Mouse (Mus musculus) skeletal muscle tissue, adult 2 months (tissue): Measurements from ENCODE around the gene Hipk3.

Experiments used
- DNase-seq: peaks from one replicate; pipeline ENCODE4 v3.0.0-alpha.2; 2012; ENCODE audit warnings: low read depth, low spot score

Hipk3 gene

GRCm38 (mm10) chr2:104493951-104494800 is at the start of gene Hipk3:
Hipk3 (minus strand) TSS chr2:104494446.
- DNase-seq = peak; percentile 82

GRCm38 (mm10) chr2:104540286-104540685 is 46.0 kb upstream of the Hipk3 start:
- no peak for DNase-seq

- DNase-seq = no peak
Measured at GRCm38 (mm10) chr2:104534751-104535150, 40.5 kb upstream of the Hipk3 start.

GRCm38 (mm10) chr2:104532548-104532947 is 38.3 kb upstream of the Hipk3 start:
- DNase-seq = no peak

GRCm38 (mm10) chr2:104526559-104526958 is 32.3 kb upstream of the Hipk3 start:
- DNase-seq = no peak

GRCm38 (mm10) chr2:104525506-104525905 is 31.3 kb upstream of the Hipk3 start:
- DNase-seq = no peak

GRCm38 (mm10) chr2:104511622-104512021 is 17.4 kb upstream of the Hipk3 start:
- DNase-seq = no peak

- DNase-seq = no peak
Measured at GRCm38 (mm10) chr2:104502388-104502787, 8.1 kb upstream of the Hipk3 start.

- DNase-seq = no peak
Measured at GRCm38 (mm10) chr2:104501091-104501490, 6.8 kb upstream of the Hipk3 start.

- DNase-seq = no peak
Measured at GRCm38 (mm10) chr2:104497771-104498170, 3.5 kb upstream of the Hipk3 start.

- DNase-seq = no peak
Measured at GRCm38 (mm10) chr2:104497231-104497630, 3.0 kb upstream of the Hipk3 start.

GRCm38 (mm10) chr2:104496206-104496605 is 2.0 kb upstream of the Hipk3 start:
- no peak for DNase-seq

- DNase-seq = no peak
Measured at GRCm38 (mm10) chr2:104494801-104495185, 547 bp upstream of the Hipk3 start.

GRCm38 (mm10) chr2:104493021-104493950 is 960 bp downstream of the Hipk3 start:
- DNase-seq = peak; percentile 91

GRCm38 (mm10) chr2:104491221-104491795 is 2.9 kb downstream of the Hipk3 start:
- DNase-seq = peak; percentile 20

- DNase-seq = no peak
Measured at GRCm38 (mm10) chr2:104490761-104491160, 3.5 kb downstream of the Hipk3 start.

- no peak for DNase-seq
Measured at GRCm38 (mm10) chr2:104489851-104490250, 4.4 kb downstream of the Hipk3 start.

GRCm38 (mm10) chr2:104484438-104484837 is 9.8 kb downstream of the Hipk3 start:
- no peak for DNase-seq

- DNase-seq = no peak
Measured at GRCm38 (mm10) chr2:104482156-104482555, 12.1 kb downstream of the Hipk3 start.

- no peak for DNase-seq
Measured at GRCm38 (mm10) chr2:104479054-104479453, 15.2 kb downstream of the Hipk3 start.

GRCm38 (mm10) chr2:104477398-104478015 is 16.7 kb downstream of the Hipk3 start:
- no peak for DNase-seq

GRCm38 (mm10) chr2:104472056-104472455 is 22.2 kb downstream of the Hipk3 start:
- DNase-seq = no peak
